In the genomic region with DNA sequence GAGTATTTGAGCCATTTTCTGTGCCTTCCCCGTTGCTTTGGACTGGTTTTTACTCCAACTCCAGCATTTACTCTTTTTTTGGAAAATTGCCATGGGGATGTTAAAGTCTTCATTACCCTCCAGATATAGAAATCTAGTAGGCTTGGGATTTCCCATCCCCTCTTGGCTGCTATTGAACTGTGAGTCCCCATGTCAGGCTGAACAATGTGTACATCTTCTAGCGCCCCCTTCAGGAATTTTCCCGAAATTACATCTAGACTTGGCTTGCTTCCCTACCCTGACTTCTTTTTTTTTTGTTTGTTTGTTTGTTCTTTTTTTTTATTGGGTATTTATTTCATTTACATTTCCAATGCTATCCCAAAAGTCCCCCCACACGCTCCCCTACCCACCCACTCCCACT, we compare ENCODE assay signal across 15 mouse cellular contexts.
DNase-seq lines count a peak whose midpoint lies in the region; ATAC-seq and TF ChIP-seq lines count a peak whose summit lies in the region.
"Had no signal": no experiment of that assay in that cellular context is flagged by ENCODE, and none has a peak within 500 bp of the region (broad histone marks: within the 10 kb centered on the region; RNA-seq: fewer than 3 reads in every experiment).

No protein-coding gene starts in this region.

- H3K4me1 ChIP-seq in intestine, postnatal 0 days (replicated peaks; ENCODE audit: control insufficient read depth, insufficient read depth, low read length), result no peaks in the 10 kb centered on the region
- no peaks in the 10 kb centered on the region for H3K4me1 ChIP-seq in intestine, embryonic 16.5 days (ENCODE audit: control insufficient read depth, insufficient read depth, low read length)
- H3K4me1 ChIP-seq in midbrain, embryonic 14.5 days (ENCODE audit: control insufficient read depth, insufficient read depth, low read length), result no peaks in the 10 kb centered on the region
- H3K4me1 ChIP-seq in midbrain, embryonic 16.5 days (ENCODE audit: control insufficient read depth, insufficient read depth, low read length), result no peaks in the 10 kb centered on the region
- H3K4me1 ChIP-seq: forebrain, embryonic 10.5 days had no signal

- DNase-seq in cerebellum, adult 9-10 months, result peak; percentile 64
- no peak for DNase-seq in cerebellum, adult 8-10 months
- DNase-seq in midbrain, embryonic 14.5 days, result peak; percentile 37
- no peak for DNase-seq in urinary bladder, adult 2 months (ENCODE audit: low spot score)
- DNase-seq in spleen, postnatal 10 days (ENCODE audit: low spot score in 2 of 2), result no peak
- DNase-seq: adrenal gland, postnatal 25 days; gastrocnemius, adult 2 months; heart, adult 2 months; lung, adult 2 months; thymus, adult 2 months had no signal

- 0 out of 2 replicates have a peak, but pooled peaks have one; percentile 4 for TF ChIP-seq CTCF in intestine, postnatal 0 days (IDR thresholded peaks at IDR 0.05; ENCODE audit: low read depth)

- no peak overlapping the region for H3K9ac ChIP-seq in intestine, postnatal 0 days (ENCODE audit: low read depth, low read length)
- no peak overlapping the region for H3K9ac ChIP-seq in intestine, embryonic 16.5 days (ENCODE audit: low read depth, low read length)
- no peak overlapping the region for H3K9ac ChIP-seq in midbrain, embryonic 14.5 days (replicated peaks; ENCODE audit: low read length)
- H3K9ac ChIP-seq in midbrain, embryonic 16.5 days (ENCODE audit: low read depth, low read length), result no peak overlapping the region

- H3K4me3 ChIP-seq in intestine, postnatal 0 days (ENCODE audit: low read depth, low read length), result no peak overlapping the region
- H3K4me3 ChIP-seq in intestine, embryonic 16.5 days (ENCODE audit: low read length), result no peak overlapping the region
- no peak overlapping the region for H3K4me3 ChIP-seq in midbrain, embryonic 14.5 days (replicated peaks; ENCODE audit: low read depth, low read length)
- H3K4me3 ChIP-seq in midbrain, embryonic 16.5 days (ENCODE audit: low read depth, low read length), result no peak overlapping the region
- H3K4me3 ChIP-seq: forebrain, embryonic 10.5 days; gastrocnemius, adult 2 months; heart, adult 2 months had no signal

- WGBS in intestine, postnatal 0 days, result 24% methylated on average over 4 of the region's 4 CpGs
- WGBS in intestine, embryonic 16.5 days, result 19% methylated on average over 4 of the region's 4 CpGs
- WGBS in midbrain, embryonic 14.5 days, result 27% methylated on average over 4 of the region's 4 CpGs
- 27% methylated on average over 4 of the region's 4 CpGs for WGBS in midbrain, embryonic 16.5 days

- H3K27ac ChIP-seq in intestine, postnatal 0 days (ENCODE audit: low read depth, low read length), result no peak overlapping the region
- no peak overlapping the region for H3K27ac ChIP-seq in intestine, embryonic 16.5 days (ENCODE audit: low read length)
- H3K27ac ChIP-seq in midbrain, embryonic 14.5 days (replicated peaks; ENCODE audit: low read depth, low read length), result no peak overlapping the region
- no peak overlapping the region for H3K27ac ChIP-seq in midbrain, embryonic 16.5 days (ENCODE audit: low read length)
- H3K27ac ChIP-seq: forebrain, embryonic 10.5 days; gastrocnemius, adult 2 months; heart, adult 2 months had no signal

- no peak for ATAC-seq in intestine, postnatal 0 days
- ATAC-seq in intestine, embryonic 16.5 days, result no peak
- no peak for ATAC-seq in midbrain, embryonic 14.5 days (ENCODE audit: low FRiP score, low TSS enrichment)
- no peak for ATAC-seq in midbrain, embryonic 16.5 days

- no peak overlapping the region for H3K4me2 ChIP-seq in intestine, postnatal 0 days (replicated peaks; ENCODE audit: low read depth)
- no peak overlapping the region for H3K4me2 ChIP-seq in intestine, embryonic 16.5 days (ENCODE audit: low read depth, low read length)
- no peak overlapping the region for H3K4me2 ChIP-seq in midbrain, embryonic 14.5 days (ENCODE audit: low read length)
- H3K4me2 ChIP-seq in midbrain, embryonic 16.5 days (ENCODE audit: low read length), result no peak overlapping the region

- no peaks in the 10 kb centered on the region for H3K9me3 ChIP-seq in intestine, postnatal 0 days (ENCODE audit: control insufficient read depth)
- no peaks in the 10 kb centered on the region for H3K9me3 ChIP-seq in intestine, embryonic 16.5 days (ENCODE audit: control insufficient read depth, low read length)
- no peaks in the 10 kb centered on the region for H3K9me3 ChIP-seq in midbrain, embryonic 14.5 days (ENCODE audit: control insufficient read depth, low read length)
- no peaks in the 10 kb centered on the region for H3K9me3 ChIP-seq in midbrain, embryonic 16.5 days (replicated peaks; ENCODE audit: control insufficient read depth, low read length, poor library complexity, severe bottlenecking)
- H3K9me3 ChIP-seq: forebrain, embryonic 10.5 days had no signal

- H3K36me3 ChIP-seq in intestine, postnatal 0 days (ENCODE audit: control insufficient read depth, insufficient read depth), result no peaks in the 10 kb centered on the region
- H3K36me3 ChIP-seq in intestine, embryonic 16.5 days (ENCODE audit: control insufficient read depth, insufficient read depth, low read length), result no peaks in the 10 kb centered on the region
- no peaks in the 10 kb centered on the region for H3K36me3 ChIP-seq in midbrain, embryonic 14.5 days (ENCODE audit: control insufficient read depth, insufficient read depth, low read length)
- no peaks in the 10 kb centered on the region; the same call in 1 of the 2 replicates for H3K36me3 ChIP-seq in midbrain, embryonic 16.5 days (ENCODE audit: control insufficient read depth, insufficient read depth, low read length)
- H3K36me3 ChIP-seq: forebrain, embryonic 10.5 days; G1E had no signal

- no peaks in the 10 kb centered on the region for H3K27me3 ChIP-seq in intestine, postnatal 0 days (replicated peaks; ENCODE audit: control insufficient read depth, insufficient read depth, low read length)
- no peaks in the 10 kb centered on the region for H3K27me3 ChIP-seq in intestine, embryonic 16.5 days (replicated peaks; ENCODE audit: control insufficient read depth, insufficient read depth, low read length)
- H3K27me3 ChIP-seq in midbrain, embryonic 14.5 days (ENCODE audit: control insufficient read depth, insufficient read depth, low read length), result no peaks in the 10 kb centered on the region
- no peaks in the 10 kb centered on the region for H3K27me3 ChIP-seq in midbrain, embryonic 16.5 days (ENCODE audit: control insufficient read depth, insufficient read depth, low read depth, low read length)

Comparison
In these comparisons a context has a peak if more than half of its experiments do, and no peak if none do; other contexts are left out.
1. DNase-seq: peak in cerebellum, adult 9-10 months (single experiment) and midbrain, embryonic 14.5 days (single experiment); none in cerebellum, adult 8-10 months (single experiment), urinary bladder, adult 2 months (single experiment) and spleen, postnatal 10 days (0 of 2).